Mouse (Mus musculus) ovary, postnatal 14 days (tissue): ENCODE results near the gene Arid2.

Experiments
- DNase-seq: peaks from one replicate; pipeline ENCODE4 v3.0.0; 2022; ENCODE audit warnings: low spot score

Arid2 gene

DNA sequence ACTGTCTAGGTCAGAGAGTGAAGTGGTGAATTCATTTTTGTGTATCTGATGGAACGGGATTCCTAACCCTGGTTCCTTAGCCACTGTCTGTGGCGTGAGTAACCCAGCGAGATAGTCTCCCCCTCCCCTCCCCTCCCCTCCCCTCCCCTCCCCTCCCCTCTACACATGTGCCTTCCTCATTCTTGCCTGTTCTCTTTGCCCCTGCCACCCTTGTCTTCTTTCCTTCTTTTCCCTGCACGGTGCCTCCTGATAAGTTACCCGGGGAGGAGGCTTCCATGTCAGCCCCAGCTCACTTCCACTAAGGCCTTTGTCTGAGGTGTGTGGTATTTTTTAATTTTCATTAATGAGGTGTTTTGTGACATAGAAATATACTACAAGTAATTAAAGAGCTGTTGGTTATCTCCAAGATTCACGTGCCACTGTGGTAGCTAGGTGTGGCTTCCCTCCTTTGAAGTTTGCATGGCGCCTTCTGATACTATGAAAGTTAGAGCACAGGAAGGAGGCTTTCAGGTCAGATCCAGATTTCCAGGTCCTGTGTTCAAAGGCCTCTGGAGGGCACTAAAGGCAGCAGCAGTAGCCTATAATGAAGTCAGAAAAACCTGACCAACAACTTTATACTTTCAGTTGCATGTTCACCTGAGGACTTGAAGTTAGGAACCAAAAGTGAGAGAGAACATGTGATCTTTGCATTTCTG, 57.4 kb downstream of the Arid2 start:
- DNase-seq, result no peak

DNA sequence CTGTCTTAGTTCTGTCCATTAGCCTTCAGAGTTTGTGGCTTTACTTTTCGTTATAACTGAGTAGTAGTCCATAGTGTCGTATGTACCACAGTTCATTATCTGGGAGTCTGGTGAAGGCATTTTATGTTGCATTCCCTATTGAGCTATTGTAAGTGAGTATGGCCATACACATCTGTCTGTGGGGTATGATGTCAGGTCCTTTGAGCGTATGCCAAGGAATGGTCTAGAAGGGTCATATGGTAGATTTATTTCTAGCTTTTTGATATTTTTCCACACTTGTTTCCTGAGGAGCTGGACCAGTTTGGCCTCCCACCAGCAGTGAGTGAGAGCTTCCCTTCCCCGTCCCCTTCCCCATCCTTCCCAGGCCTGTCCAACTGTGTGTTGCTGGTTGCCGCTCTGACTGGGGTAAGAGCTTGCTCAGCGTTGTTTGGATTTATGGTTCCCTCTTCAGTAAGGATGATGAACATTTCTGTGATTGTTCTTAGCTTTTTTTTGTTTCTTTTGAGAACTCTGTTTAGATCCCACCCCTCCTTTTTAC, 58.1 kb downstream of the Arid2 start:
- no peak for DNase-seq

DNA sequence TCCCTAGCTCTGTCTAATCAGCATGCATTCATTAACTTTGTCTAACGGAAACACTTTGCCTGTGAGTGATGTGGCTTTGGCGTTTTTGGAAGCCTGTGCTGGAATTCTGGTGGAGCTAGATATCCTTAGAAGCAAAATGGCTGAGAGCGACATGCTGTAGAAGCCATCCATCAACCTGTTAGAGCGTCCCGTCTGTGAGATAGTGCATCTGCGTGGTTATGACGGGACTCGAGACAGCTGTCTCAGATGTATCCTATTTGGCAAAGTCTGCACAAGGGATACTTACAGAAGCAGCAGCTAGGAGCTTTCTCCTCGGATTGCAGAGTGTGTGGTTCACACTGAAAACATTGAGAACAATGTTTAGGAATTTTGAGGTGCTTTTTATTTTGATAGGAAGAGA, 64.1 kb downstream of the Arid2 start:
- no peak for DNase-seq

DNA sequence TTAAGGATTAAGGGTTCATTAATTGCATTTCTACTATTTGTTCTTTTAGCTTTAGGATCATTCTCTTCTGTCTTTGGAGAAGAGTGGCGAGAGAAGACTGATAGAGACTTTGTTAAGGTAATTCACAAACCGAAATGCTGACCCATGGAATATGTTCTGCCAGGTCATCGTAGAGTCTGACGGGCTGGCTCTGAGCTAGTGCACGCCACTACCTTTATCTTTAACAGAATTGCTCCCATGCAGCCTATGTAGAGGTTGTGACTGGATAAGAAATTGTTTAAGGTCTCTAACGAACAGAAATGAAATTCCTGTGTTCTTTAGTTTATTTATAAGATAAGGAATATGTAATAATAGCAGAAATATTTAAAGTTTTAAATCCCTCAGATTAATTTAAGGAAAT, 71.6 kb downstream of the Arid2 start:
- no peak for DNase-seq

DNA sequence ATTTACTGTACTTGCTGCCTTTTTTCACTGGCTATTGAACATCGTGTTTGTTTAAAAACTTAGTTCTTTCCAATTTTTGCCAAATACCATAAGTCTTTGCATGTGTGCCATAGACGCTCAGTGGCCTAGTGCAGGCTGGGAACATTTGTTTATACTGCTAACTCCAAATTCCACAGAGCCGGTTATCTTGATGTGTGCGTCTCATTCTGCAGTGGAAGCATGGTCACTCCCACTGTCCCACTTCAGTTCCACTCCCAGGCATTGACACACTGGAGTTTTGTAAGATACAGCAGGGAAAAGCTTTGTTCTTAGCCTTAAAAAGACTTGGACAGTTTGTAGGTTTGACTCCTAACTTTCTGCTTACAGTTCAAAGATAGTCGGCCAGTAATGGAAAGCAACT, 73.3 kb downstream of the Arid2 start:
- no peak for DNase-seq

DNA sequence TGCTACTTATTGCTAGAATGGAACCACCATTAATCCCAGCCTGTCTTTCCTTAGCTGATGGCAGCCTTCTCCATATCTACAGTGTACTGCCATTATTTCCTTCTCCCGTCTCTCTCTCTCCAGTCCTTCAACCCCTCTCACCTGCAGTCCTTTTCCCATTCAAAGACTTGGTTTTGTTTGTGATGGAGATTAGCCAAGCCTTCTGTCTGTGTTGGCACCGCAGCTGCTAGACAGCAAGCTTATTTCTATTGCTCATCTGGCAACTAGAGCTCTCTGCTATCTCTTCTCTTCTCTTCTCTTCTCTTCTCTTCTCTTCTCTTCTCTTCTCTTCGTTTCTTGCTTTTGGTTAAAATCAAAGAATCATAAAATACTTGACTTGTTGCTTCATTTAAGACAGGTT, 78.0 kb downstream of the Arid2 start:
- no peak for DNase-seq

DNA sequence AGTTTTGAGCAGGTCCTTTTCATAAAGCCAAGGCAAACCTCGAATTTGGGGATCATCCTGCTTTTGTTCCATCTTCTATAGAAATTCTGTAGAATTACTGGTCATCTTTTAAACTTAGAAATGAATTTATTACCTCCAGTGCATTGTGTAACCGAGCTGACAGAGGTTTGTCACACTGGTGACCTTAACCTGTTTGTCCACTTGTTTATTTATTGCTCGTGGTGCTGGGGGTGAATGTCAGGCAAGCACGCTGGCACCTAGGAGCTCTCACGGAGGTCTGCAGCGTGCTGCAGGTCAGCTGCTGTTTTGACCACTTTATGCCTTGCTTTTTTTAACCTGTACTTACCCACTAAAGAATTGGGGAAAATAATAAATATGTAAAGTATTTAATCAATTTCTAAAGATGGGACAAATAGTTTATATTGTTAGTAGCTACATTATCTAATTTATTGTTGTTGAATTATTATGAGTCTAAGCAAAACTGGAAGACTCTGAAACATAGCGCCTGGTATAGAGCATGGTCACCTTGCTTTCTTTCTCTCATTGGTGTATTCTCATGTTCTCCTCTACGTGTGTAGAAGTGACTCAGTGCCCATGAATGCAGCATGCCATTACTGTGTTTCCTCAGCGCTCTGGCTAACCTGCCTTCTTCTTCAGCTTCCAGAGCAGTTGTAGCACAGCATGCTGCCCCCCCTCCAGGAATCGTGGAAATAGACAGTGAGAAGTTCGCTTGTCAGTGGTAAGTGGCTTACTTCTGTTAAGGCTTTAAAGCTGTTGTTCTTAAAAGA, 79.1 kb downstream of the Arid2 start:
- no peak for DNase-seq

DNA sequence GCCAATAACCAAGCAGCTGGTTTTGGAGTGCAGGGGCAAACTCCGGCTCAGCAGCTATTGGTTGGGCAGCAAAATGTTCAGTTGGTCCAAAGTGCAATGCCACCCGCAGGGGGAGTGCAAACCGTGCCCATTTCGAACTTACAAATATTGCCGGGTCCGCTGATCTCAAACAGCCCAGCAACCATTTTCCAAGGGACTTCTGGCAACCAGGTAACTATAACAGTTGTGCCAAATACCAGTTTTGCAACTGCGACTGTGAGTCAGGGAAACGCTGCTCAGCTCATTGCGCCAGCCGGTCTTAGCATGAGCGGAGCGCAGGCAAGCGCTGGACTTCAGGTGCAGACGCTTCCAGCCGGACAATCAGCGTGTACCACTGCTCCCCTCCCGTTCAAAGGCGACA, 84.0 kb downstream of the Arid2 start:
- DNase-seq, result no peak

DNA sequence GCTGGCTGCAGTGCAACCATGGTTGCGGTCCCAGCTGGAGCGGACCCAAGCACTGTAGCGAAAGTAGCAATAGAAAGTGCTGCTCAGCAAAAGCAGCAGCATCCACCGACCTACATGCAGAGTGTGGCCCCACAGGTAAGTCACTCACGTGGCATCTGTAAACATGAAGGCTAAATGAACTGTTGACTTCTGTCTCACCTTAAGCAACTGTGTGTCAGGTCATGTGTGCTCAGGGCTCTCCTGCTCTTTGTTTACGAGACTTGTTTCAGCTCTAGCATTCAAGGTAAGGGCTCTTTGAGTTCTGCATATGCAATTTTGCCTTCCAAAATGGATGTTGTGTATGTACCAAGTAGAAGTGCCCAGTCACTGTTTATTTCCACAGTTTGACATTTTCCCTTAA, 85.3 kb downstream of the Arid2 start:
- DNase-seq, result no peak

DNA sequence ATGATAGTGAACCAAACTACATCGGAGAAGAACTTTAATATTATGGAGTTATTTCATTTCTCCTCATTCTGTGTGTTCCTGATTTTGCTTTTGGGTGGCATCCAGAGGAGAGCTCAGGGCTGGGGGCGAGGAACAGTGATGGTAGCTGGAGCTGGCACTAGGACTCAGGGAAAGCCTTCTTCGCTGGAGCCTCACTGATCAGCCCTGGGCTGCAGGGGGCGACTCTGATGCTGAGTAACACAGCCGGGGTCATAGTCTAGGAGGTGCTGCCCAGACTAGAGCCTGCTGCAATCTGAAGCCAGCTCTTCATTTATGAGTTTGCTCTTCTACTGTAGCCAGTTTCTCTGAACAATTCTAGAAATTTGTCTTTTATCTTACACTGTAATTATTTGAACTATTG, 85.8 kb downstream of the Arid2 start:
- DNase-seq, result no peak

DNA sequence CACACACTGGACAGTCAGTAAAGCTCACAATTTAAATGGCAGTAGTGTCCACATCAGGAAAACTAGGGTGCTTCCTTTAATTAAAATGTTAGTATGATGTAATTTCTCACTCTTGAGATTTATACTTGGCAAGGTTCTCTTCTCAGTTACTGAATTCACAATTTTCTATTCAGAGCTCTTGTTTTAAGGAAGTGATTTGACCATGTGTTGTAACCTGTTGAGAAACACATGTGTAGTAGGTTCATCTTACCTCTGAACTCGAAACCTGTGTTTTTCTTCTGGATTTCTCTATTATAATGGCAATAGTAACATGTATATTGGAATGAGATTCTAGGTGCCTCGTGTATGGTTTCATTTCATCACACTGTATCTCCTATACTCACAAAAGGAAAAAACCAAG, 88.9 kb downstream of the Arid2 start:
- DNase-seq, result no peak

DNA sequence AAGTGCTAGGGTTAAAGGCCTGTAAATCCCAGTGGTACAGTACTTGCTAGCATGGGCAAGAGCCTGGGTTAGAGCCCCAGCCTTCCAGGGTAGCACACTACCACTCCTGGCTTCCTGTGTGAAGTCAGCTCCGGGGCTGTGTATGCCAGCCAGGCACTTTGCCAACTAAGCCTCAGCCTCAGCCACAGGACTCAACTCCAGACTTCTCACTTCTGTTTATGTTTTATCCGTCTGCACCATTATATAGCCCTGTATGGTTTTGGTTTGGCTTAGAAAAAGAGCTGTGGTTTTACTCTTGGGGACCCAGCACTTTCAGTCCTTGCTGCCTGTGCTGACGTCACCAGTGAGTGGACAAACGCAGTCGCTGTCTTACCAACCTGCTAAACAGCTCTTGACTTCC, 89.9 kb downstream of the Arid2 start:
- no peak for DNase-seq

DNA sequence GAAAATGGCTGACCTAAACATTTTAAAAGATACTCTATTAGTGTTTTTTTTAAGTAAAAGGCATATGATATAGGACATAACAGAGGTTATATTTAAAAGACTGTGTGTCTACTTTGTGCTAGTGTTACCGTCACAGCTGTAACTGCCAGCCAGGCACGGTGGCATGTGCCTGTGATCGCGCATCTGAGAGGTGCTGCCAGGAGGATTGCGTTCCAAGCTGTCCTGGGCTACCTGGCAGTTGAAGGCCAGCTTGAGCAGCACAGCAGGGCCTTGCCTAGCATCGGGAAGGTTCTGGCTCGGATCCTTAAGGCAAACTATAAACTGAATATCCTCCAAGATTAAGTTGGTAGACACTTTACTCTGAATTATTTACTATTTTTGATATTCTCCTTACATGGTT, 90.4 kb downstream of the Arid2 start:
- DNase-seq, result no peak

DNA sequence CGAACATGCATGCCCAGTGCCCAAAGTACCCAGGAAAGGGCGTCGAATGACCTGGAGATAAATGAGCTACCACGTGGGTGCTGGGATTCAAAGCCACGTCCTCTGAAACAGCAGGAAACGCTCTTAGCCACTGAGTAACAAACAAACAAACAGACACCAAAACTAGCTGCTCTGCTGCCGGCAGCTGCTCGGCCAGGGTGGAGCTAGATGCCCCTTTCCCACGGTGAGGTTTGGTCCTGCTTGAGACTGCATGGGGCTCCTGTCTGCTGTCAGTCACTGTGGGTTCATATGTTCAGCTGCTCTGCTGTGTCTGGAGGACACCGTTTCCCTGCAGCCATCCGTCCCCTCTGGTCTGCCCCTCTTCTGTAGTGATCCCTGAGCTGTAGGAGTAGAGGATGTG, 94.9 kb downstream of the Arid2 start:
- DNase-seq, result no peak

DNA sequence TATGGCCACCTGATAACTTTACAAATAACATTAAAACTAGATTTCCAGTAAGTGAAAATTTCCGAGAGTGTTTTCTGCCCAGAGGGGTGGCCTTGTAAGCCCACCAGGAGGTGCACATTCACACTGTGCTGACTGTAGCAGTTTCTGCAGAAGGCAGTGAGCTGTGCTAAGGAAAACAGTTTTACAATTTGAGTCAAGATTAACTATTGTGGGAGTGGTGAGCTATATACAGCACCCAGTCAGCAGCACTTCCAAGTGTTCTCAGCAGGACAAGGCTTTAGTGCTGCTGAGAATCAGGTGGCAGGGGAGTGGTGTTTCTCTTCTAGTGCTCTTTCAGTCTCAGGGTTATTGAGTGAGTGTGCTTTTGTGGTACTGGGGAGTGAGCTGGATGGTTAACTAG, 101.2 kb downstream of the Arid2 start:
- DNase-seq, result no peak

DNA sequence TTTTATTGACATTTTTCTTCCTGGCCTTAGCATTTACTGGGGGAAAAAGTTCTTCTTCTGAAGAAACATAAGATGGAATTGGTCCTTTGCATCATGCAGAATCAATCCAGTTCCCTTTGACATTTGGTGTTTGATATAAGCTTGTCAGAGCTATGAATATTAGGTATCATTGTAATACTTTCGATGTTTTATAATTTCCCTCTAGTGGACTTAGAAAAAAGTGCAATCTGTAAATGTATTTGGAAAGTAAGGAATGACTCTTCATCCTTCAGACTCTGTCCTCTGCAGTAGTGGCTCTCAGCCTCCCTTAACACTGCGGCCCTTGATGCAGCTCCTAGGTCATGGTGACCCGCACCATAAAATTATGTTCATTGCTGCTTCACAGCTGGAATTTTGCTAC, 105.6 kb downstream of the Arid2 start:
- no peak for DNase-seq

DNA sequence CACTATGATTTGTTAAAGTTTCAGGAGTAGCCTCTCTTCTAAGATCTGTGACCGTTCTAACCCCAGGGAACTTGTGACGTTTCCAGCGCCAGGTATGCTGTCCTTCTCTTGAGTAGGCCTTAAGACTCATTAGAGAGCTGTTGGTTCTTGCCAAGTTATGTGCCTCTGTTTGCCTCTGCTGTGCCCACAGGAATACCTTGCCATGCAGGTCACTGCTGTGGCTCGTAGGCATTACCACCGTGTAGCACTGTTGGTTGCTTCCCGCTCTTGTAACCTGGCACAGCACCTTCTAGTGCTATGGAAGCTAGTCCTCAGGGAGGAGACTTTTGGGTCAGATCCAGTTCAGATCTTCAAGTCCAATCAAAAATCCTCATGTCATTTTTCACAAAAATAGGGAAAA, 107.8 kb downstream of the Arid2 start:
- no peak for DNase-seq

DNA sequence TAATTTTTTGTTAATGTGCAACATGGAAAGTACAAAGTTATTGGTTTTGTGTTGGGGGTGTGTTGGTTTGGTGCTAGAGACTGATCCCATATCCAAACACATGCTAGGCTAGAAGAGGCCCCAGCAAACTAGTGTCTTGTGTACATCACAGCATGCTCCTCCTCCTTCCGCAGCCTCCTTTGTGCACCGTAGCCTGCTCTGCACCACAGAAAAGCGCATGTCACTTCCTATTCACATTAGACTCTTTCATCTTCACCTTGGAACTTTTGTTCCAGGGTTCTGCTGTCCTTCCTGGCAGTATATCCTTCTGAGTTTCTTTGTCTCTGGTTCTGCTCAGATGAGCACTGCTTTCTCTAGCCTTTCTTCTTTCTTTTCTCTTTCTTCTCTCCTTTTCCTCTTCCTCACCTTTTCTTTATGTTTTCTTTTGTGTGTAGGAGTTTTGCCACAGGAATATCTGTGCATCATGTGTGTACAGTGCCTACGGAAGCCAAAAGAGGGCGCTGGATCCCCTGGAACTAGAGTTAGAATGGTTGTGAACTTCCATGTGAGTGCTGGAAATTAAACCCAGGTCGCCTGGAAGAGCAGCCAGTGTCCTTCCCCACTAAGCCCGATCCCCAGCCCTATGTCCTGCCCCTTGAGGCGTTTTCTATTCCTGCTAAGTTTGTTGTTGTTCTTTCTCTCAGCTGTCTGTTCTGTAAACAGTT, 109.5 kb downstream of the Arid2 start:
- no peak for DNase-seq

DNA sequence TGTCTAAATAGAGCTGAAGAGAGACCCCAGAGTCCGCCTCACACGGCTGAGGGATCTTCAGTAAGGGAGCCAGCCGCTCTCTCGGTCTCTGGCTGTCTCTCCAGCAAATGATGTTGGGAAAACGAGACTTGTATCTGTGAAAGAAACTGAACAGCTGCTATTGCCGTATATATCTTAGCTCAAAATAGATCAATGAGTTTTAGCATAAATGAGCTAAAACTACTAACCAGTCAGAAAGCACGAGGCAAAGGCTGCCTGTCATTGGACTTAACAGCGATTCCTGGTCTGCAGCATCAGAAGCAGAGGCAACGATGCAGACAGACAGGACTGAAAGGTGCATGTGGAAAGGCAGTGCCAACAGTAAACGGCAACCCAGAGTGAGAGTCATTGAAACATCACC, 111.0 kb downstream of the Arid2 start:
- no peak for DNase-seq

DNA sequence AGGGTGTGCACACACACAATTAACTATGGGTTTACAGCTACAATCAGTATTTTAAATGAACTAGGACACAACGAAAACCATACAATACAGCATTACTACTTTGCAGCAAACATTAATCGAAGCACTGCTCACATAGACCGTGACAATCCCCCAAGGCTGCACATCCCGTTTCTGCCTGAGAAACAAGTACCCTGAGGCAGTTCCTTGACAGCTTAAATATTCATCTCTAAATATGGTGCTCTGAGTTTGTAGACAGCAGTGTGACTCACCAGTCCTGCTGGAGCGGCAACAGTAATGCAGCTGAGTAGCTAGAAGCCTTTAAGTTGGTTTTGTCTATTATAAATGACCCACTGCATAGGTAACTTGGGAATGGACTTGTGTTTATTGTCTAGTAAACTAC, 118.2 kb downstream of the Arid2 start:
- no peak for DNase-seq

DNA sequence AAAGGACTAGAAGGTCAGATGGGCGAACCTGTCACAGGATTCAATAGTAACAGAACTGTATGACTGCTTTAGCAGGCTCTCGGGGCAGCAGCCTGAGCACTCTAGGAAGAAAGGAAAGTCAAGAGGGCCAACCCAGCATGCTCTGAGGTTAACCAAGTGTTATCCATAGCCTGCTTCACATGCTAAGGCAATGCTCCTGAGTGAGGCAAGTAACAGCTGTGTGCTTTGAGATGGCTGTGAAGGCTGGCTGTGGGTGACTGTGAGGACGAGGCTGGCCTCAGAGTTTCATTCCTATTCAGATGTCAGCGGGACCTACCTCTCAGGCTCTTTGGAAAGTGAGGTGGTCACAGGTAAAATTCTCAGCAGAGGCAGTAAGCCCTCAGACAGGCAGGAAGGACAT, 118.9 kb downstream of the Arid2 start:
- DNase-seq, result no peak

DNA sequence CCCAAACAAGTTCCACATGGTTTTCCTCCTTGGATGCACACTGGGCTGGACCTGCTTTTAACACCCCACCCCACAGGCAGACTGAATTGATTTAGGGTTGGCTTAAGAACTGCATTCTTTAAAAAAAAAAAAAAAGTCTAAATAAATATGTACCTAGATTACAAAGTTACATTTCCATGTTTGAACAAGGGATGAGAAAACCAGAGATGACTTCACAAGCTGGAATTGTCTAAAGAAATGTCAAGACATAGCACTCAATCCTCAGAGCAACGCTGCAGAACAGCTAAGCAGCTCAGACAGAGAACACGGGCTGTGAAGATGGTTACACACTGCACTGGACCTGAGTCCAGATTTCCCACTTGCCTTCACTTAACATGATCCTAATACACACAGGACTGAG, 119.8 kb downstream of the Arid2 start:
- DNase-seq, result no peak

DNA sequence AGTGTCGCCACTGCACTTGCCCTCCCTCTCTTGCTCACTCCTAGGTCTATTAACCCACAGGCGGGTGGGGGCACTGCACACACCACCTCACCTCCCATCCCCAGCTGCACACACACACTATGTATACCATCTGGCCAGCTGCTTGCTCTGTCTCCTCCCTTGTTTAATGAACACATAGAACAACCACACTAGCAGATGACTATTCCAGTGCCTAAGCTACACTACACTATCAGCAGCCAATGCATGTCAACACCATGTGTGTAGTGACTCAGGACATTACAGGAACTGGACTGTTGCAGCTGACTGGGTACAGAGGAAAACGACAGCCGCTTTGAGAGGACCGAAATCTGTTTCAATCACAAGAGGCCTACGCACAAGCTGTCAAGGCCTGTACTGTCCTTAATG, 121.4 kb downstream of the Arid2 start:
- no peak for DNase-seq
